ENCODE assay signal across 19 mouse cellular contexts in the genomic region with DNA sequence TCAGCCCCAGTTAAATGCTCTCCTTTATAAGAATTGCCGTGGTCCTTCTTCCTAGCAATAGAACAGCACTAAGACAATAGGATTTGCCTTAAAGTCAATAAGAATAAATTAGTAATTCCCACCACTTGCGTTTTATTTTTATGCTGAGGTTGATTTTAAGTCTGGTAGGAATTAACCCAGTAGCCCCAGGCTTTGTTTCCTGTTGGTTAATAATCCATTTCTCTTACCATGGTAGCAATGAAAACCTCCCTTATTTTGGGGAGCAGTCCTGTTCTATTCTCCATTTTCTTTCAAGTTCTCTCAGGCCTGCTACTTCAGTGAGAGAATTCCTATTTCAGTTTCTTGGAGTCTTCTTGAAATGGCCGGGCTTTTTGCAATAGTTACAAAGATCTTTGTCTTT. TPM values are rescaled to one million over a fixed set of nuclear protein-coding genes. Genes with fewer than 3 reads are reported as not detected.
"Had no signal": no experiment of that assay in that cellular context is flagged by ENCODE, and none has a peak within 500 bp of the region (broad histone marks: within the 10 kb centered on the region; RNA-seq: fewer than 3 reads in every experiment).

No protein-coding gene starts in this region.

- H3K27me3 ChIP-seq: neural tube, embryonic 15.5 days; stomach, embryonic 15.5 days had no signal

- DNase-seq: retina, postnatal 1 day; right cerebral cortex, adult 18-20 months; right cerebral cortex, postnatal 14 days; right cerebral cortex, postnatal 25 days; right cerebral cortex, postnatal 4 days; spleen, adult 18-20 months; thymus, adult 18-20 months; thymus, adult 2 months; thymus, postnatal 14 days; thymus, postnatal 25 days; thymus, postnatal 36 days; thymus, postnatal 4 days had no signal

- H3K4me2 ChIP-seq: neural tube, embryonic 13.5 days; neural tube, embryonic 15.5 days; stomach, embryonic 15.5 days had no signal

- H3K9ac ChIP-seq: neural tube, embryonic 13.5 days; neural tube, embryonic 15.5 days; stomach, embryonic 15.5 days had no signal

- H3K4me1 ChIP-seq: stomach, embryonic 15.5 days had no signal

- H3K27ac ChIP-seq: neural tube, embryonic 13.5 days; neural tube, embryonic 15.5 days; stomach, embryonic 15.5 days; stomach, postnatal 0 days had no signal

- H3K9me3 ChIP-seq: neural tube, embryonic 13.5 days; neural tube, embryonic 15.5 days; stomach, embryonic 15.5 days had no signal

- H3K4me3 ChIP-seq: neural tube, embryonic 13.5 days; neural tube, embryonic 15.5 days; stomach, embryonic 15.5 days had no signal

- H3K36me3 ChIP-seq: neural tube, embryonic 13.5 days; neural tube, embryonic 15.5 days; stomach, embryonic 15.5 days had no signal

RNA-seq across cellular contexts. Expression of gene Mfsd4b2, which starts 22.5 kb away (rescaled TPM):
- polyA plus RNA-seq: neural tube, embryonic 13.5 days; neural tube, embryonic 14.5 days; neural tube, embryonic 15.5 days; spleen, adult 2 months; stomach, postnatal 0 days; testis, adult 2 months had no signal

RNA-seq across cellular contexts. Expression of gene Mfsd4b3, which starts 55.8 kb away (rescaled TPM):
- polyA plus RNA-seq: neural tube, embryonic 15.5 days had no signal
